Mouse (Mus musculus): ENCODE results near the gene Fam189a1. TPM values are rescaled to one million over a fixed set of nuclear protein-coding genes. Genes with fewer than 3 reads are reported as not detected.

The Fam189a1 gene
- polyA plus RNA-seq, 1 experiment from 2014 or later: 2.8 TPM

- no peak for ATAC-seq (ENCODE audit: low FRiP score)
- no peaks in the 10 kb centered on the region for H3K36me3 ChIP-seq (replicated peaks)
- no peaks in the 10 kb centered on the region for H3K9me3 ChIP-seq
- H3K4me2 ChIP-seq: no peak overlapping the region
- 71% methylated on average over 5 of the region's 5 CpGs for WGBS
- no peak overlapping the region for H3K4me3 ChIP-seq (replicated peaks)
- no peak overlapping the region for H3K27ac ChIP-seq
- no peak overlapping the region for H3K9ac ChIP-seq
- H3K4me1 ChIP-seq: no peaks in the 10 kb centered on the region
- H3K27me3 ChIP-seq: no peaks in the 10 kb centered on the region
These were observed 60.7 kb downstream of the Fam189a1 start for GRCm38 (mm10) chr7:65095631-65096107.

GRCm38 (mm10) chr7:65093314-65093713 is 63.1 kb downstream of the Fam189a1 start:
- ATAC-seq (ENCODE audit: low FRiP score): no peak
- H3K4me1 ChIP-seq: no peaks in the 10 kb centered on the region
- whole genome bisulfite sequencing: 87% methylated on average over 4 of the region's 4 CpGs

GRCm38 (mm10) chr7:65091486-65091885 is 64.9 kb downstream of the Fam189a1 start:
- Histone ChIP-seq H3K27ac (no peak overlapping the region), H3K9me3 (no peaks in the 10 kb centered on the region), H3K4me1 (no peaks in the 10 kb centered on the region), H3K36me3 (replicated peaks) (no peaks in the 10 kb centered on the region), H3K4me3 (replicated peaks) (no peak overlapping the region), H3K9ac (no peak overlapping the region), H3K4me2 (no peak overlapping the region), H3K27me3 (no peaks in the 10 kb centered on the region)
- no peak for ATAC-seq (ENCODE audit: low FRiP score)
- 83% methylated on average over 4 of the region's 4 CpGs for WGBS

More at GRCm38 (mm10) chr7:65093314-65093713, 63.1 kb downstream of the Fam189a1 start:
- no peak overlapping the region for H3K4me2 ChIP-seq
- no peak overlapping the region for H3K27ac ChIP-seq
- H3K27me3 ChIP-seq: no peaks in the 10 kb centered on the region
- H3K9me3 ChIP-seq: no peaks in the 10 kb centered on the region
- no peak overlapping the region for H3K9ac ChIP-seq
- H3K4me3 ChIP-seq (replicated peaks): no peak overlapping the region
- H3K36me3 ChIP-seq (replicated peaks): no peaks in the 10 kb centered on the region

GRCm38 (mm10) chr7:65085972-65086371 is 70.4 kb downstream of the Fam189a1 start:
- H3K4me1 ChIP-seq: peaks cover 11% of the 10 kb centered on the region
- WGBS: 72% methylated on average over 6 of the region's 6 CpGs
- no peaks in the 10 kb centered on the region for H3K9me3 ChIP-seq
- no peaks in the 10 kb centered on the region for H3K36me3 ChIP-seq (replicated peaks)
- H3K4me2 ChIP-seq: no peak overlapping the region
- H3K27me3 ChIP-seq: no peaks in the 10 kb centered on the region
- H3K27ac ChIP-seq: no peak overlapping the region
- ATAC-seq (ENCODE audit: low FRiP score): no peak
- H3K4me3 ChIP-seq (replicated peaks): no peak overlapping the region
- H3K9ac ChIP-seq: no peak overlapping the region

- Histone ChIP-seq H3K4me1 (peaks cover 11% of the 10 kb centered on the region), H3K9ac (no peak overlapping the region), H3K27ac (no peak overlapping the region), H3K27me3 (no peaks in the 10 kb centered on the region), H3K36me3 (replicated peaks) (no peaks in the 10 kb centered on the region), H3K4me3 (replicated peaks) (no peak overlapping the region), H3K9me3 (no peaks in the 10 kb centered on the region), H3K4me2 (no peak overlapping the region)
- 24% methylated on average over 3 of the region's 3 CpGs for WGBS
- no peak for ATAC-seq (ENCODE audit: low FRiP score)
These were observed 73.6 kb downstream of the Fam189a1 start for GRCm38 (mm10) chr7:65082778-65083091.

GRCm38 (mm10) chr7:65081979-65082777 is 74.2 kb downstream of the Fam189a1 start:
- Histone ChIP-seq H3K27ac (no peak overlapping the region), H3K36me3 (replicated peaks) (no peaks in the 10 kb centered on the region), H3K27me3 (no peaks in the 10 kb centered on the region), H3K4me3 (replicated peaks) (no peak overlapping the region), H3K9me3 (no peaks in the 10 kb centered on the region), H3K9ac (no peak overlapping the region), H3K4me2 (no peak overlapping the region), H3K4me1 (peaks cover 11% of the 10 kb centered on the region)
- 30% methylated on average over 6 of the region's 6 CpGs for WGBS
- ATAC-seq (ENCODE audit: low FRiP score): no peak

GRCm38 (mm10) chr7:65076134-65076533 is 80.2 kb downstream of the Fam189a1 start:
- WGBS: 95% methylated on average over 4 of the region's 4 CpGs
- H3K4me3 ChIP-seq (replicated peaks): no peak overlapping the region
- no peak overlapping the region for H3K9ac ChIP-seq

GRCm38 (mm10) chr7:65074194-65074593 is 82.2 kb downstream of the Fam189a1 start:
- Histone ChIP-seq H3K36me3 (replicated peaks) (no peaks in the 10 kb centered on the region), H3K27ac (no peak overlapping the region), H3K9me3 (no peaks in the 10 kb centered on the region), H3K4me1 (peaks cover 9% of the 10 kb centered on the region; the same call in 1 of the 2 replicates), H3K27me3 (no peaks in the 10 kb centered on the region), H3K4me2 (no peak overlapping the region), H3K4me3 (replicated peaks) (no peak overlapping the region), H3K9ac (no peak overlapping the region)
- no peak for ATAC-seq (ENCODE audit: low FRiP score)
- WGBS: 48% methylated on average over 9 of the region's 9 CpGs

More at GRCm38 (mm10) chr7:65076134-65076533, 80.2 kb downstream of the Fam189a1 start:
- H3K27me3 ChIP-seq: no peaks in the 10 kb centered on the region
- no peaks in the 10 kb centered on the region for H3K36me3 ChIP-seq (replicated peaks)
- no peaks in the 10 kb centered on the region for H3K9me3 ChIP-seq
- no peak for ATAC-seq (ENCODE audit: low FRiP score)
- H3K4me1 ChIP-seq: peaks cover 9% of the 10 kb centered on the region; the same call in 1 of the 2 replicates
- no peak overlapping the region for H3K4me2 ChIP-seq
- H3K27ac ChIP-seq: no peak overlapping the region

- Histone ChIP-seq H3K36me3 (replicated peaks) (no peaks in the 10 kb centered on the region), H3K9ac (no peak overlapping the region), H3K4me1 (peaks cover 9% of the 10 kb centered on the region; the same call in 1 of the 2 replicates), H3K4me3 (replicated peaks) (no peak overlapping the region), H3K27ac (no peak overlapping the region), H3K4me2 (no peak overlapping the region), H3K27me3 (no peaks in the 10 kb centered on the region), H3K9me3 (no peaks in the 10 kb centered on the region)
- ATAC-seq (ENCODE audit: low FRiP score): no peak
- WGBS: 24% methylated on average over 6 of the region's 6 CpGs
These were observed 82.8 kb downstream of the Fam189a1 start for GRCm38 (mm10) chr7:65073555-65073954.

- 84% methylated on average over 7 of the region's 7 CpGs for WGBS
- Histone ChIP-seq H3K27me3 (no peaks in the 10 kb centered on the region), H3K36me3 (replicated peaks) (no peaks in the 10 kb centered on the region), H3K9ac (no peak overlapping the region), H3K27ac (no peak overlapping the region), H3K4me3 (replicated peaks) (no peak overlapping the region), H3K4me1 (peaks cover 11% of the 10 kb centered on the region), H3K4me2 (no peak overlapping the region), H3K9me3 (no peaks in the 10 kb centered on the region)
- ATAC-seq (ENCODE audit: low FRiP score): no peak
These were observed 90.2 kb downstream of the Fam189a1 start for GRCm38 (mm10) chr7:65066211-65066610.

- no peak overlapping the region for H3K9ac ChIP-seq
- no peaks in the 10 kb centered on the region for H3K9me3 ChIP-seq
- H3K27ac ChIP-seq: no peak overlapping the region
- no peaks in the 10 kb centered on the region for H3K27me3 ChIP-seq
- peaks cover 11% of the 10 kb centered on the region for H3K4me1 ChIP-seq
- 84% methylated on average over 7 of the region's 7 CpGs for WGBS
- ATAC-seq (ENCODE audit: low FRiP score): no peak
- no peaks in the 10 kb centered on the region for H3K36me3 ChIP-seq (replicated peaks)
- H3K4me3 ChIP-seq (replicated peaks): no peak overlapping the region
- H3K4me2 ChIP-seq: no peak overlapping the region
These were observed 90.9 kb downstream of the Fam189a1 start for GRCm38 (mm10) chr7:65065457-65065856.

GRCm38 (mm10) chr7:65064638-65065037 is 91.7 kb downstream of the Fam189a1 start:
- WGBS: 13% methylated on average over 5 of the region's 5 CpGs
- H3K36me3 ChIP-seq (replicated peaks): no peaks in the 10 kb centered on the region
- no peak overlapping the region for H3K27ac ChIP-seq
- ATAC-seq (ENCODE audit: low FRiP score): no peak
- H3K4me2 ChIP-seq: no peak overlapping the region
- H3K9me3 ChIP-seq: no peaks in the 10 kb centered on the region
- no peak overlapping the region for H3K4me3 ChIP-seq (replicated peaks)
- H3K9ac ChIP-seq: no peak overlapping the region
- peaks cover 11% of the 10 kb centered on the region for H3K4me1 ChIP-seq
- H3K27me3 ChIP-seq: no peaks in the 10 kb centered on the region

GRCm38 (mm10) chr7:65064096-65064495 is 92.3 kb downstream of the Fam189a1 start:
- Histone ChIP-seq H3K4me2 (no peak overlapping the region), H3K9ac (no peak overlapping the region), H3K9me3 (no peaks in the 10 kb centered on the region), H3K4me1 (peaks cover 11% of the 10 kb centered on the region), H3K27ac (no peak overlapping the region), H3K36me3 (replicated peaks) (no peaks in the 10 kb centered on the region), H3K27me3 (no peaks in the 10 kb centered on the region), H3K4me3 (replicated peaks) (no peak overlapping the region)
- WGBS: 5% methylated on average over 3 of the region's 3 CpGs
- ATAC-seq (ENCODE audit: low FRiP score): no peak
